Mouse (Mus musculus) hindbrain, embryonic 13.5 days (tissue): Measurements from ENCODE around the gene 4930579G24Rik. TPM values are rescaled to one million over a fixed set of nuclear protein-coding genes. Genes with fewer than 3 reads are reported as not detected.

Source experiments
- ATAC-seq: fragments of 200-750 bp; cut with Nextera tagmentation; 2 replicates; pipeline ENCODE4 v1.8.0; 2017; ENCODE audit warnings: moderate TSS enrichment; ENCODE audit not compliant: low FRiP score
- H3K27ac ChIP-seq: fragments of 300-500 bp; sonication (generic); 2 replicates; pipeline ENCODE4 v1.5.1; 2015; ENCODE audit warnings: inconsistent platforms, mild to moderate bottlenecking, moderate library complexity
- H3K27me3 ChIP-seq: fragments of 300-500 bp; sonication (generic); 2 replicates; pipeline ENCODE4 v1.6.1; 2015; ENCODE audit warnings: mild to moderate bottlenecking, inconsistent platforms
- H3K36me3 ChIP-seq: fragments of 300-500 bp; sonication (generic); 2 replicates; pipeline ENCODE4 v1.6.1; 2015; ENCODE audit warnings: mild to moderate bottlenecking, inconsistent platforms
- H3K4me1 ChIP-seq: fragments of 300-500 bp; sonication (generic); replicated peaks from 2 replicates; pipeline ENCODE4 v1.6.1; 2015; ENCODE audit warnings: inconsistent platforms
- H3K4me2 ChIP-seq: fragments of 300-500 bp; sonication (generic); 2 replicates; pipeline ENCODE4 v1.6.1; 2015; ENCODE audit warnings: inconsistent platforms, mild to moderate bottlenecking, moderate library complexity
- H3K4me3 ChIP-seq: fragments of 300-500 bp; sonication (generic); 2 replicates; pipeline ENCODE4 v1.5.1; 2015; ENCODE audit warnings: mild to moderate bottlenecking, inconsistent platforms
- H3K9ac ChIP-seq: fragments of 300-500 bp; sonication (generic); 2 replicates; pipeline ENCODE4 v1.6.1; 2015; ENCODE audit warnings: mild to moderate bottlenecking, inconsistent platforms
- H3K9me3 ChIP-seq: fragments of 300-500 bp; sonication (generic); 2 replicates; pipeline ENCODE4 v1.6.1; 2016; ENCODE audit warnings: inconsistent platforms
- WGBS: fragments of 180-500 bp; shearing (Covaris S2); methylation state at CpG from one replicate; pipeline ENCODE4 v1.1.7; 2015; 5-methylcytosine and 5-hydroxymethylcytosine counted together
- polyA plus RNA-seq: library from polyadenylated mRNA; unstranded; fragments of >200 nt; fragmentation: Nextera tagmentation; extraction: Ambion mirVana; gene quantifications from 2 replicates; pipeline ENCODE4 v1.2.1, GENCODE M21; 2015

Gene 4930579G24Rik
- 9.0 and 10.5 TPM in 2 replicates for polyA plus RNA-seq

DNA sequence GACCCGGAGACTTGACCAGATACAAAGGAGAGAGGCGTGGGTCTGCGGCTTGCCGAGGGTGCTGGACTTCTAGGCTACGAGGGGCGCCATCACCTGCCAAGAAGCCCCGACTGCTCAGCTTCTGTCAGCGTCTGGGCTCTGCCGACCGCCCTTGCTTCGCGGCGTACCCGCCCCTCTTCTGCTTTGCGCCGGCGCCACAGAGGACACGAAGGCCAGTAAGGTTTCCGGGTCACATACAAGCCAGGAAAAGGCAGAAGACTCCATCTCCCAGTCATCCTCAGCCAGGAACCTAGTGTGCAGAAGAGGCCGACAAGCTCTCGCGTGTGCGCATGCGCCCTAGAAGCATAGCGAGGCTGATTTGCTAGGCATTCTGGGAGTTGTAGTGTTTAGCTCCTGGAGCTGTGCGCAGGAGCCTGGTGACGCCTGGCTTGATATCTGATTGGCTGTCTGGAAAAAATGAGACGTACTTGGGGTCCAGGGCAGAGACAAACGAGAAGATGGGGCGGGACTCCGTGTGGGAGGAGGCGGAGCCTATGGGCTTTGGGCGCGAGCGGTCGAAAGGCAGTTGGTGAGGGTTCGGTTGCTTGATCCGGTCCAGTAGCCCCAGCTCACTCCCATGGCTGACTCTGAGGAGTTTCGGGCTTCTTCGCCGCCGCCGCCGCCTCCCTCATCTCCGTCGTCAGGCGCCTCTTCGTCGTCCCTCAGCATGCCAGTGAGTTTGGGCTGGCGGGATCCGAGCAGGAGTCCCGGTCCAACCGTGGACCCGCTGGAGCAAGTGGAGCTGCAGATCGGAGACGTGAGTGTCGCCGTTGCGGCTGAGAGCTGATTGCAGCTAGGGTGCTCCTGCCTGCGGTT is at the start of gene 4930579G24Rik:
4930579G24Rik (plus strand) TSS at position 519 of the 855 bp plus-strand sequence.
- Histone ChIP-seq H3K27ac (peak within 1 kb of the TSS; percentile 85), H3K36me3 (peaks cover 24% of the 10 kb centered on the region), H3K4me2 (peak within 1 kb of the TSS; percentile 77), H3K27me3 (no peaks in the 10 kb centered on the region), H3K4me1 (peaks cover 13% of the 10 kb centered on the region), H3K9ac (peak within 1 kb of the TSS; percentile 78), H3K4me3 (peak within 1 kb of the TSS; percentile 65), H3K9me3 (no peaks in the 10 kb centered on the region)
- ATAC-seq = peak; percentile 99
- under 1% methylated on average over 60 of the region's 60 CpGs for WGBS

DNA sequence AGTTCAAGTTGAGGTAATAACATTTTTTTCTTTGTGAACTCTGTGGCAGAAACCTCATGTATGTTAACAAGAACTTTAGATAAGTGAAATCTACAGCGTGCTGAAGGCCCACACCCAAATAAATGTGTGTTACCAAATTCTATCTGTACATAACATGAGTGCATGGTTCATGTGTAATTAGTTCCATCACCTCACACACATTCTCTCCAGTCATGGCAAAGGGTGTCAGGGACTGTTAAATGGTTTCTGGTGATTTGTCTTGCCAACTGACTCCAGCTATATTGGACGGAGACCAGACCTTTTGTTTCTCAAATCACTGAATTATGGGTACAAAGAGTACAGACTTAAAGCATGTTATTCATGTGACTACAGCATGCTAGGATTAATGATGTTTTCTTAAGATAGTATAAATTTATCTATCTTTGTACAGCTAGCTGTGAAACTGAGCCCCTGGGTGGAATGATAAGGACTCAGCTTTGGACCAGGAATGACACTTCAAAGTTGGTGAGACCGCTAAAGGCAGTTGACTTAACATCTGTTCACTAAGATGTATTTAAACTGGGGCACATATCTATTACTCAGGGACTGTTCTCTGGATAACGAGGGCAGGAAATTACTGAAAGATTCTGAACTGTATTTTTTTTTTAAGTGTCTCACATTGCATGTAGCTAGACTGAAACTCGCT is 48.8 kb upstream of the 4930579G24Rik start:
- WGBS = 88% methylated on average over 5 of the region's 5 CpGs
- no peaks in the 10 kb centered on the region for H3K9me3 ChIP-seq
- ATAC-seq = no peak
- H3K27ac ChIP-seq = no peak overlapping the region
- H3K4me2 ChIP-seq = no peak overlapping the region
- no peak overlapping the region for H3K4me3 ChIP-seq
- H3K4me1 ChIP-seq = peaks cover 7% of the 10 kb centered on the region
- H3K36me3 ChIP-seq = no peaks in the 10 kb centered on the region
- no peaks in the 10 kb centered on the region for H3K27me3 ChIP-seq
- H3K9ac ChIP-seq = no peak overlapping the region

DNA sequence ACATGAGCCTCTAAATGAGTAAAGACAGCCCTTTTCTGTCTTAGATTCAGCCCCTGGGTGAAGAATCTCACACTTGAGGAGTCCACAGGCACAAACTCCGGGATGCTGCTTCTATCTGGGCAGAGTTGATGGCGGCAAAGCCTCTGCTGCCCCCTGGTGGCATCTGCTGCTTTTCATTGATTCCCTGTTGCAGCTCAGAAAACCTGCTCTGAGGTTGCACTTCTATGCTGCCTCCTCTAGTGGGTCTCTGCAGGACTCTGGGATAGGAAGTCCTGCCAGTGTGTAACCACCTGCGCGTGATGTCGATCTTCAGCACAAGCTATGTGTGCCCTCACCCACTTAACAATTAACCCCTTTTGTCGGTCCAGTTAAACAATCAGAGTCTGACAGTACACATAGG is 42.1 kb upstream of the 4930579G24Rik start:
- Histone ChIP-seq H3K27ac (no peak overlapping the region), H3K4me2 (no peak overlapping the region), H3K27me3 (0 out of 2 replicates have a peak, but pooled peaks cover 3% of the 10 kb centered on the region), H3K4me1 (peaks cover 1% of the 10 kb centered on the region), H3K36me3 (no peaks in the 10 kb centered on the region), H3K9me3 (no peaks in the 10 kb centered on the region), H3K4me3 (no peak overlapping the region), H3K9ac (no peak overlapping the region)
- 3% methylated on average over 6 of the region's 6 CpGs for WGBS
- peak; percentile 65 for ATAC-seq

DNA sequence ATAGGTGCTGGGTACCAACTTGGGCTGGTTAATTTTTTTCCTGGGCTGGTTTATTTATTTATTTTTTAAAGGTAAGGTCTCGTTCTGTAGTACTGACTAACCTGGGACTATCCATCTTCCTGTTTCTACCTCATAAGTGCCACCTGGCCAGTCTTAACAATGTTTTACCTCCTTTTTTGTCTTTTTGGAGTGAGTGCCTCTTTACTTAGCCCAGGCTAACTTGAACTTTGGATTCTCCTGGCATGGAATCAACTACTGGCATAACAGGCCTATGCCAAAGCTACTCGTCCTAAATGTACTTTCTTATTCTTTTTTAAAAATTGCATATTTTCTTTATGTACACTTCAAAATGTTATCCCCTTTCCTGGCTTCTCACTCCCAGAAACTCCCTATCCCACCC is 39.2 kb upstream of the 4930579G24Rik start:
- no peak for ATAC-seq
- H3K9me3 ChIP-seq = no peaks in the 10 kb centered on the region
- 88% methylated on average over 2 of the region's 2 CpGs for WGBS
- peaks cover 8% of the 10 kb centered on the region for H3K36me3 ChIP-seq
- peaks cover 15% of the 10 kb centered on the region for H3K4me1 ChIP-seq
- H3K27me3 ChIP-seq = 0 out of 2 replicates have a peak, but pooled peaks cover 3% of the 10 kb centered on the region
- no peak overlapping the region for H3K27ac ChIP-seq
- H3K9ac ChIP-seq = no peak overlapping the region
- no peak overlapping the region for H3K4me2 ChIP-seq
- H3K4me3 ChIP-seq = no peak overlapping the region

DNA sequence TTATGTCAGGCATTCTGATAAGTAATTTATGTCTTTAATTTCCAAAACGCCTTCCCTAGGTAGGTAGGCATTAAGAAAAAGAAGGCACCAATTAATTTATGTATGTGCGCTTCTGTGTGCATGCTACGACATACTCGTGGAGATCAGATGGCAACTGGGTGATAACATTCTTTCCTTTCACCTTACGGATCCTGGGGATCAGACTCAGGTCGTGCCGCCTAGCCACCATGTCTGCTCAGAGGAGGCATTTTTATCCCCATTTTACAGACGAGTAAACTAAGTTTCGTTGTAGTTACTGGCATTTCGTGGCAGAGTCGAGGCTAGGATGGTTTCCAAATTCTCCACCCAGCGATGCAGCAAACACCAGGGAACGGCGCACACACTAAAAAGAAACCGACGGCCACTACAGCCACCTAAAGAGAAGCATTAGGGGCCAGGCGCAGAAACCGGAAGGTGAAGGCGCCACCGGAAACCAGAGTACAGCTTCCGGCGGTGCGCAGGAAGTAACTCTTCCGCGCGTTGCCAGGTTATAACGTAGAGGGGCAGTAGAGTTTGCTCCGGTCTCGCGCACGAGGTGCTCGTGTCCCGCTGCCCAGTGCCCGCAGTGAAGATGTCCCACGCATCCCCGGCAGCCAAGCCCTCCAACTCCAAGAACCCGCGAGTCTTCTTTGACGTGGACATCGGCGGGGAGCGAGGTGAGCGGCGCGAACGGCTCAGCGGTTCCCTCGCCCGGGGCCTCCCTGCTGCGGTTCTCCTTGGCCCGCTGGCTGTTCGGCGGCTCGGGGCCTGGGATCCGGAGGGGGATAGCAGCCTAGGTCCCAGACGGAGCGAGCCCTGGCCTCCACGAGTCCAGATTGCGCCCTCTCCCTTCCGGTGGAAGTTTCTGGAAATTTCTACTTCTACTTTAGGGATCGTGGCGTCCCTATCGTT is 37.8 kb upstream of the 4930579G24Rik start, which contains the start of gene Ppid:
Ppid (plus strand) TSS at position 480 of the 930 bp plus-strand sequence.
- H3K4me1 ChIP-seq = peaks cover 15% of the 10 kb centered on the region
- H3K36me3 ChIP-seq = peaks cover 20% of the 10 kb centered on the region
- peak within 1 kb of the TSS; percentile 86 for H3K27ac ChIP-seq
- H3K4me2 ChIP-seq = peak within 1 kb of the TSS; percentile 90
- H3K4me3 ChIP-seq = peak within 1 kb of the TSS; percentile 92
- peak within 1 kb of the TSS; percentile 89 for H3K9ac ChIP-seq
- ATAC-seq = peak; percentile 91
- 0 out of 2 replicates have a peak, but pooled peaks cover 3% of the 10 kb centered on the region for H3K27me3 ChIP-seq
- WGBS = 4% methylated on average over 63 of the region's 63 CpGs
- H3K9me3 ChIP-seq = no peaks in the 10 kb centered on the region

DNA sequence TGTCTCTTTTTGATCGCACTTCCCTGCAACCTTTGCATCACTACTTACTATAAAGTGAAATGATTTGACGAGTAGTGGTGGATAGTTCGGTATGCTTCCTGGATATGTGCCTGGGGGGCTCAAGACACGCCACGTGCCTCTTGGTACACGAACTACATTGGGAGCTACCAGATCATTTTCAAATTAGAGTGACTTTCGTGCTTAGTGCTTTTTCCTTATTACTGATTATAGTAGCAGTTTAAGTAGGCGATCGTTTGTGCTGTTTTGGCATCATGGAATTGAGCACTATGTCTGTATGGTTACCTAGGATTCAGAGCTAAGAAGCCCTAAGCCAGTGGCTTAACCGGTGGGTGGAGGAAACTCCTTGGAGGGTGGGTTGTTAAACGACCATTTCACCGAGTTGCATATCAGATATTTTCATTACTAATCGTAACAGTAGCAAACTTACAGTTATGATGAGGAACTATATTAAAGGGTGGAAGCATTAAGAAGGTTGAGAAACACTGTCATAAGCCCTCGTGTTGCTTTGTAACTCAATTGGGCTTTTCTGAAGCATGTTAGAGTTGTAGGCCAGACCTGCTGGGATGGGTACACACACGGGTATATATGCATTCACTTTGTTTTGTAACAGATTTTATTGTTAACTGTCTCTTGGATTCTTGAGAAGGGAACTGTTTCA is 36.9 kb upstream of the 4930579G24Rik start:
- Histone ChIP-seq H3K4me2 (peak overlapping the region; percentile 90), H3K4me3 (peak overlapping the region; percentile 92), H3K9me3 (no peaks in the 10 kb centered on the region), H3K4me1 (peaks cover 15% of the 10 kb centered on the region), H3K27ac (peak overlapping the region; percentile 86), H3K9ac (peak overlapping the region; percentile 89), H3K27me3 (0 out of 2 replicates have a peak, but pooled peaks cover 3% of the 10 kb centered on the region), H3K36me3 (peaks cover 28% of the 10 kb centered on the region)
- 0 out of 2 replicates have a peak, but pooled peaks have one; percentile 14 for ATAC-seq
- WGBS = 6% methylated on average over 15 of the region's 15 CpGs

DNA sequence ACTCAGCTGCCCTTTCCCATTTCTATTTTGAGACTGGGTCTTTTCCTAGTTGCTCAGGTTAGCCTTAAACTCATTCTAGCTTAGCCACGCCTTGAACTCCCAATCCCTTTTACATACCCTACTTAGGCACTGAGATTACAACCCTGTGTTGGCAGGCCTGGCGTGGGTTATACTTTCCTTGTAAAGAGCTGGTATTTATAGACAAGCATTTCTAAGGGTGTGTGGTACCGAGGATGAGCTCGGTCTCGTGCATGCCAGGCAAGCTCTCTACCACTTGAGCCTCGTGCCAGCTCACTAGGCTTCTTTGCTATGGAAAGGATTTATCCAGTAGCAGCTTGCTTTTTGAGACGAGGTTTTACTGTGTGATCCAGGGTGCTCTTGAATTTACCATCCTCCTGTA is 33.4 kb upstream of the 4930579G24Rik start:
- Histone ChIP-seq H3K27me3 (no peaks in the 10 kb centered on the region), H3K4me2 (no peak overlapping the region), H3K9ac (no peak overlapping the region), H3K4me1 (peaks cover 15% of the 10 kb centered on the region), H3K36me3 (peaks cover 58% of the 10 kb centered on the region), H3K4me3 (no peak overlapping the region), H3K27ac (no peak overlapping the region), H3K9me3 (no peaks in the 10 kb centered on the region)
- WGBS = 98% methylated on average over 7 of the region's 7 CpGs
- ATAC-seq = no peak

DNA sequence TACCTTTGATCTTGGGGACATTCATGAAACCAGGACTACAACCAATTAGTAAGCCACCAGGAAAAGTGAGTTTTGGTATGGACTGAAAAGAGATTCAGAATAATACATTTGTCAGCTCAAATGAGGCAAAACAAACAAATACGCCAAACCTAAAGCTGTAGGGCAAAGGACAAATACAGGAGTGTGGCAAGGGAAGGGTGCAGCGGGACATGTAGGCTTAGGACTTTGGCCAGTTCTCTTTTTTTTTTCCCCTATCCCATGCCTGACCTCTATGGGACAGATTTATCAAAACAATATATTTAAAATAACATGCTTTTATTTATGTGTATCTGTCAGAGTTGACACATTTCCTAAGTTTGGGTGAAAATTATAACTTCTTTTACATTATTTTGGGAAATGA is 19.0 kb upstream of the 4930579G24Rik start:
- Histone ChIP-seq H3K9ac (no peak overlapping the region), H3K4me1 (no peaks in the 10 kb centered on the region), H3K27ac (no peak overlapping the region), H3K36me3 (peaks cover 64% of the 10 kb centered on the region), H3K4me2 (no peak overlapping the region), H3K9me3 (no peaks in the 10 kb centered on the region), H3K4me3 (no peak overlapping the region), H3K27me3 (no peaks in the 10 kb centered on the region)
- WGBS = 93% methylated on average over 2 of the region's 2 CpGs
- no peak for ATAC-seq

DNA sequence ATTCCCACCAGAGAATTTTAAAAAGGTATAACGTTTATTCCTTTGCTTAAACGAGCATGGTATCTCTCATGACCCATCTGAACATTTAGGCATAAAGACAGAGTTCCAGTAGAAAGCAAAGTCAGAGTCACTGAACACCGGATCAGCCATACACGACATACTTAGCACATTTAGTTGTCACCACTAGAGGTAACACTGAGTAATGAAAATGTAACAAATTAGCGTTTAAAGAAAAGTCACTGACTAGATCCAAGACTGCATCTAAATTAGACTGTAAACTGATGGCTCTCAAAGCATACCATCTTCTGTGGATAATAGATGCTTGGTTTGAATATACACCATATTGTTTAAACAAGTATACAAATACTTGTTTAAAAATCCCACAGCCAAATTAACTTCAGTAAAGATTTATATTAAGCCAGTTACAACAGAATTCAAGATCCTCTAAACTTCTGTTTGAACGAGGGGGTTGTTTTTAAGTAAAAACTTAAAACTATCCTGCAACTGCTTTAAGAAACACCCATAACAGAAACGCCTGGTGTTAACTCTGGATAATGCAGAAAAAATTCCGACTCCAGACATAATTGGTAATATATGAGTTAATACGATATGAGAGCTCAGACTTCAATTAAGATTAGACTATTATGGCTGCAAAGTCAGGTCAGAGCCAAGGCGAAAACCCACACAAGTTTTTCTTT is 1.2 kb upstream of the 4930579G24Rik start:
- Histone ChIP-seq H3K36me3 (peaks cover 16% of the 10 kb centered on the region), H3K9me3 (no peaks in the 10 kb centered on the region), H3K27me3 (no peaks in the 10 kb centered on the region), H3K27ac (no peak overlapping the region), H3K9ac (peak overlapping the region; percentile 75), H3K4me3 (peak overlapping the region; percentile 65), H3K4me2 (peak overlapping the region; percentile 77), H3K4me1 (peaks cover 13% of the 10 kb centered on the region)
- no peak for ATAC-seq
- 31% methylated on average over 10 of the region's 10 CpGs for WGBS

DNA sequence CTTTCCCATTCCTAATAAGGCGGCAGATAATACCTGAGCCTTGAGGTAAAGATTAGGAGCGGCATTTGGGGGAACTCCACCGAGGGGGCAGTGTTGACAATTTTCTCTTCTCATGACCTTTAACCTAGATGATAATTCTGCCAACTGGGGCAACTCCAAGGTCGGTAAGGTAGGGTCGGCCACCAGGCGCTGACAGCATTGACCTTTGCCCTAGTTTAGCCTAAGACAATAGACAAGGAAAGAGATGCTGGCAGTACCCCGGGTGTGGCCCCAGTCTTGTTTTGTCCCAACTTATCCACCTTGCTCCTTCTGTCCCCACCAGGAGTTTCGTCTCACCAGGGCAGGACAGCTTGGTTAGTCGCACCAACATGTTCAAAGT is 708 bp upstream of the 4930579G24Rik start:
- Histone ChIP-seq H3K4me3 (peak overlapping the region; percentile 65), H3K36me3 (peaks cover 18% of the 10 kb centered on the region), H3K27me3 (no peaks in the 10 kb centered on the region), H3K4me2 (peak overlapping the region; percentile 77), H3K27ac (peak overlapping the region; percentile 53), H3K9ac (peak overlapping the region; percentile 75), H3K9me3 (no peaks in the 10 kb centered on the region), H3K4me1 (peaks cover 13% of the 10 kb centered on the region)
- WGBS = 0% methylated on average over 9 of the region's 9 CpGs
- no peak for ATAC-seq

DNA sequence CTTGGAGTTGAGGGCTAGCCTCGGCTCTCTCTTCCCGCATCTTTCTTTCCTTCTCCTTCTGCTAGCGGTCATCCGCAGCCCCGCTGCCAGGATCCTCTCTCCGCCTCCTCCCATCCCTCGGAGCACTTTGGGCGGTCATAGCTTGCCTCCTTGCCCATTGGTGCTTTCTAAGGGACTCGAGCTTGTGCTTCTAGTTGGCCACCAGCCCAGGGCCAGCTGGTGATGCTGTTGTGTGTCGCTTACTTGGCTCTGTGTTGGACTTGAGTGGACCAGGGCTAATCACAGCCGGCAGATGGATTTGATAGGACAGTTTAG is 494 bp downstream of the 4930579G24Rik start, which contains the start of gene Etfdh:
Etfdh (minus strand) TSS at position 85 of the 315 bp plus-strand sequence.
- peak within 1 kb of the TSS; percentile 85 for H3K27ac ChIP-seq
- peak within 1 kb of the TSS; percentile 77 for H3K4me2 ChIP-seq
- H3K4me3 ChIP-seq = peak within 1 kb of the TSS; percentile 65
- no peaks in the 10 kb centered on the region for H3K27me3 ChIP-seq
- no peaks in the 10 kb centered on the region for H3K9me3 ChIP-seq
- peak within 1 kb of the TSS; percentile 78 for H3K9ac ChIP-seq
- peaks cover 26% of the 10 kb centered on the region for H3K36me3 ChIP-seq
- peaks cover 13% of the 10 kb centered on the region for H3K4me1 ChIP-seq
- under 1% methylated on average over 11 of the region's 11 CpGs for WGBS
- ATAC-seq = peak; percentile 50
